Mouse (Mus musculus): Measurements from ENCODE around the gene Dnm1.

GRCm38 (mm10) chr2:32343351-32343671 lies 9.8 kb downstream of the Dnm1 start:
- TF ChIP-seq POLR2A (IDR thresholded peaks at IDR 0.05; ENCODE audit: insufficient read depth, low read depth, low read length) (no peak), CTCF (IDR thresholded peaks at IDR 0.05) (no peak)
